Mouse (Mus musculus): Measurements from ENCODE around the gene Iqcc. TPM values are rescaled to one million over a fixed set of nuclear protein-coding genes. Genes with fewer than 3 reads are reported as not detected.

Gene Iqcc
- polyA plus RNA-seq, 1 experiment: 24.7 TPM

DNA sequence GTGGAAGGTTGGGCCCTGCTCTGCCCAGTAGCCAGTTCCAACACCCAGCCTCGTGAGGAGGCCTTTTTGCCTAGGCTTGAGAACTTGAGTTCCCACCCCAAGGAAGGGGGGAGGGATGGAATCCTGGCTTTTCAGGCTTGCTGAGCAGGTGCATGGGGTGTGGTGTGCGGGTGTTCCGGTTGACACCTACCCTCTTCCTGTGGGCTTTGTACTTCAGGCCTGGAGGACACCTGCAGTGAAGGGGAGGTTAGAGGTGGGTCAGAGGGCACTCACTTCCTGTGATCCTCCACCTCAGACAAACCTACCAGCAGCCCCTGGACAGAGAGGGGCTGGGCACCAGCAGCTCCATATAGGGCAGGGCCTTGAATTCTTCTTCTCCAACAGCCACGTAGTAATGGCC, 8.9 kb downstream of the Iqcc start:
- no peak for TF ChIP-seq CTCF (IDR thresholded peaks at IDR 0.05; ENCODE audit: low read depth, low read length)
- TF ChIP-seq EP300 (IDR thresholded peaks at IDR 0.05; ENCODE audit: insufficient read depth, low read depth, low read length): peak; percentile 87
- peaks cover 9% of the 10 kb centered on the region for H3K4me1 ChIP-seq (ENCODE audit: control insufficient read depth, insufficient read depth, low read length)
- H3K27ac ChIP-seq (ENCODE audit: insufficient read depth, low read length): peak overlapping the region; percentile 57
- no peaks in the 10 kb centered on the region for H3K27me3 ChIP-seq (ENCODE audit: control insufficient read depth, insufficient read depth, low read length, poor library complexity, severe bottlenecking)
- H3K36me3 ChIP-seq (ENCODE audit: control insufficient read depth, insufficient read depth, low read length, poor library complexity, severe bottlenecking): peaks cover 11% of the 10 kb centered on the region; the same call in 1 of the 2 replicates
- H3K4me3 ChIP-seq (ENCODE audit: low read depth, low read length): no peak overlapping the region
- no peaks in the 10 kb centered on the region for H3K9me3 ChIP-seq (replicated peaks; ENCODE audit: control insufficient read depth, insufficient read depth, low read length, poor library complexity, severe bottlenecking)
- no peak overlapping the region for H3K9ac ChIP-seq (ENCODE audit: low read depth, poor library complexity, severe bottlenecking)

DNA sequence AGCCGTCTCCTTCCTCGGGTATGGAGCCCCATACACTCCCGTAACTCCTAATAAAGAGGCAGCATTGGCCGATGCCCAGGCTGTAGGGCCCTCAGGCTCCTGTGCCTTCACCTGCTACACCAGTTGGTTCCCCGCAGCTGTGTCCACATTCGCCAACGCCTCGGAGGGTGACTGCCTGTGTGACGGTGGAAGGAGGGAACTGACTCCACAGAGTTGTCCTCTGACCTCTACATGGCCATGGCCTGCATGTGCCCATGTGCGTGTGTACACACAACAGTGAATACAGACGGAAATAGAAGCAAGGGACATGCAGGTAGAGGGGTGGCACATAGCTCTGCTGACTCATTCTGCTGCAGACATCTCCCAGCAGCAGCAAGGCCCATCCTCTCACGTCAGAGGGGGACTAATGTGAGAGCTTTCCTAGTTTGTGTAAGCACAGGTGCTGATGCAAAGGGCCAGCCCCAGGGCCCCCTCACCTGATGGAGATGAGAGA, 9.7 kb downstream of the Iqcc start:
- H3K4me1 ChIP-seq (ENCODE audit: control insufficient read depth, insufficient read depth, low read length): peaks cover 9% of the 10 kb centered on the region
- 0 out of 2 replicates have a peak overlapping the region, but pooled peaks have one; percentile 4 for H3K9ac ChIP-seq (ENCODE audit: low read depth, poor library complexity, severe bottlenecking)
- peak overlapping the region; percentile 31; the same call in 1 of the 2 replicates for H3K27ac ChIP-seq (ENCODE audit: insufficient read depth, low read length)
- no peaks in the 10 kb centered on the region for H3K9me3 ChIP-seq (replicated peaks; ENCODE audit: control insufficient read depth, insufficient read depth, low read length, poor library complexity, severe bottlenecking)
- H3K4me3 ChIP-seq (ENCODE audit: low read depth, low read length): peak overlapping the region; percentile 1; the same call in 1 of the 2 replicates
- TF ChIP-seq POLR2A (IDR thresholded peaks at IDR 0.05; ENCODE audit: insufficient read depth, low read length): no peak
- TF ChIP-seq EP300 (IDR thresholded peaks at IDR 0.05; ENCODE audit: insufficient read depth, low read depth, low read length): no peak
- TF ChIP-seq CTCF (IDR thresholded peaks at IDR 0.05; ENCODE audit: low read depth, low read length): no peak
- H3K36me3 ChIP-seq (ENCODE audit: control insufficient read depth, insufficient read depth, low read length, poor library complexity, severe bottlenecking): peaks cover 11% of the 10 kb centered on the region; the same call in 1 of the 2 replicates
- H3K27me3 ChIP-seq (ENCODE audit: control insufficient read depth, insufficient read depth, low read length, poor library complexity, severe bottlenecking): no peaks in the 10 kb centered on the region

DNA sequence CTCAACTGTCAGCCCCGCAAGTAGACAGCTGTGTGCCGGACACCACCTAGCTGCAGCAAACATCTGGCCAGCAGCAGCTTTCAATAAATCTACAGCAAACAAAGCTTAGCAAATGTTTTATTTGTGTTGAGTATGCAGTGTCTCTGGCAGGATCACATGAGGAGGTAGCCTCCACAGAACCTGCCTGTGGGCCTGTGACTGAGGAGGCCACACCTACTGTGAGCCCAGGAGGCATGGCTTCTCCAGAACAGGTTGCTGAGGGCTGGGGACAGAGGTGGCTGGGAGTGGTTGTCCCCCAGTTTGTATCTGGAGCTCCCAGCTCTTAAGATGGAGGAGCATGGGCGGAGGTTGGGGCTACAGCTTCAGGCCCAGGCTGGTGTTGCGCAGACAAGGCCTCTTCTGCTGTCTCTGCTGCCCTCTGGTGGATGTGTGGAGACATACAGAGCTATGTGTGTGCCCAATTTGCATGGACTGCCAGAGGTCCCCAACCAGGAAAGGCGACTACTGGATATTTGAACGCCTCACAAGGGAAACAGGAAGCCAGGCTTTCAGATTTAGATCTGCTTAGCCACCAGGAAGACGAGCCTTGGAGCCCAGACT, 10.4 kb downstream of the Iqcc start:
- Histone ChIP-seq H3K27me3 (ENCODE audit: control insufficient read depth, insufficient read depth, low read length, poor library complexity, severe bottlenecking) (no peaks in the 10 kb centered on the region), H3K27ac (ENCODE audit: insufficient read depth, low read length) (peak overlapping the region; percentile 31), H3K36me3 (ENCODE audit: control insufficient read depth, insufficient read depth, low read length, poor library complexity, severe bottlenecking) (peaks cover 13% of the 10 kb centered on the region; the same call in 1 of the 2 replicates), H3K4me1 (ENCODE audit: control insufficient read depth, insufficient read depth, low read length) (peaks cover 9% of the 10 kb centered on the region), H3K4me3 (ENCODE audit: low read depth, low read length) (peak overlapping the region; percentile 1; the same call in 1 of the 2 replicates), H3K9me3 (replicated peaks; ENCODE audit: control insufficient read depth, insufficient read depth, low read length, poor library complexity, severe bottlenecking) (no peaks in the 10 kb centered on the region), H3K9ac (ENCODE audit: low read depth, poor library complexity, severe bottlenecking) (no peak overlapping the region)
- no peak for TF ChIP-seq POLR2A (IDR thresholded peaks at IDR 0.05; ENCODE audit: insufficient read depth, low read length)
- TF ChIP-seq CTCF (IDR thresholded peaks at IDR 0.05; ENCODE audit: low read depth, low read length): peak; percentile 98
- TF ChIP-seq EP300 (IDR thresholded peaks at IDR 0.05; ENCODE audit: insufficient read depth, low read depth, low read length): 0 out of 2 replicates have a peak, but pooled peaks have one; percentile 40

DNA sequence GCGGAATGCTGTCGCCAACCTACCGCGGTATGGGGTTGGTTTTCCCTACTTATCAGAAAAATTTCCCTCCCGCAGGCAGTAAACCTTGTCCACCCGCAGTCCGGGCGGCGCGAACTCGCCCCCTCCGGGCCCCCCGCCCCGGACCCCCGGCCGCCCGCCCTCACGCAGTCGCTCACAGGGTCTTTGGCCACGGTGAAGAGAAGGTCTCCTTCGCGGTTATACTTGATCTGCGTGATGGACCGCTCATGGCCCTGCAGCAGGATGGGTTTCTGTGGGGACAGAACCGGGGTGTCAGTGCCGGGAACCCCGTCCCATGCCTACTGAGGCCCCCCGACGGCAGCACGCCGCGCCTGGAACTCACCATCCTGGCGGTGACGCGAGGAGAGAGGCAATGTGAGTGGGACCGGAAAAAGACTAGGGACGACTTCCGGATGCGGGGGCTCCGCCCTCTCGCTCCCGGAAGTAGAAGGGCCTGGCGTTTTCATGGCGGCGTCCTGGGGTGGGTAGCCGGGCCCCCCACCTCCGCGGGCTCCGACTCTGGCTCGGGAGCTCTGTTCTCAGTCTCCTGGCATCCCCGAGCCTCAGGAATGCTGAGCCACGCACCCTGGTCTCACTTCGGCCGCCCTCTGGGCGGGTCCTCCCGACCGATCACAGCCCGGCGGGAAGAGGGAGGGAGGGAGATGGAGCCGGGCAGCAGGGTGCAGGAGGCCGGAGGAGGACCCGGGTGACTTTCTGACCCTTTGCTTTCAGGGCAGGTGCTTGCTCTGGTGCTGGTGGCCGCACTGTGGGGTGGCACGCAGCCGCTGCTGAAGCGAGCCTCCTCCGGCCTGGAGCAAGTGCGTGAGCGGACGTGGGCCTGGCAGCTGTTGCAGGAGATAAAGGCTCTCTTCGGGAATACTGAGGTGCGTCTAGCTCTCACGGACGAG, 18.4 kb downstream of the Iqcc start, which contains the start of the genes Eif3i and Tmem234:
TSS of gene Eif3i (minus strand) at position 416 of the 926 bp plus-strand sequence.
TSS of gene Tmem234 (plus strand) at position 436 of the 926 bp plus-strand sequence.
- Histone ChIP-seq H3K9ac (ENCODE audit: low read depth, poor library complexity, severe bottlenecking) (peak within 1 kb of the TSS; percentile 88), H3K27me3 (ENCODE audit: control insufficient read depth, insufficient read depth, low read length, poor library complexity, severe bottlenecking) (no peaks in the 10 kb centered on the region), H3K36me3 (ENCODE audit: control insufficient read depth, insufficient read depth, low read length, poor library complexity, severe bottlenecking) (peaks cover 21% of the 10 kb centered on the region), H3K27ac (ENCODE audit: insufficient read depth, low read length) (no peak within 1 kb of the TSS), H3K9me3 (replicated peaks; ENCODE audit: control insufficient read depth, insufficient read depth, low read length, poor library complexity, severe bottlenecking) (no peaks in the 10 kb centered on the region), H3K4me1 (ENCODE audit: control insufficient read depth, insufficient read depth, low read length) (no peaks in the 10 kb centered on the region), H3K4me3 (ENCODE audit: low read depth, low read length) (peak within 1 kb of the TSS; percentile 98)
- no peak for TF ChIP-seq EP300 (IDR thresholded peaks at IDR 0.05; ENCODE audit: insufficient read depth, low read depth, low read length)
- TF ChIP-seq POLR2A (IDR thresholded peaks at IDR 0.05; ENCODE audit: insufficient read depth, low read length): peak; percentile 66
- no peak for TF ChIP-seq CTCF (IDR thresholded peaks at IDR 0.05; ENCODE audit: low read depth, low read length)

DNA sequence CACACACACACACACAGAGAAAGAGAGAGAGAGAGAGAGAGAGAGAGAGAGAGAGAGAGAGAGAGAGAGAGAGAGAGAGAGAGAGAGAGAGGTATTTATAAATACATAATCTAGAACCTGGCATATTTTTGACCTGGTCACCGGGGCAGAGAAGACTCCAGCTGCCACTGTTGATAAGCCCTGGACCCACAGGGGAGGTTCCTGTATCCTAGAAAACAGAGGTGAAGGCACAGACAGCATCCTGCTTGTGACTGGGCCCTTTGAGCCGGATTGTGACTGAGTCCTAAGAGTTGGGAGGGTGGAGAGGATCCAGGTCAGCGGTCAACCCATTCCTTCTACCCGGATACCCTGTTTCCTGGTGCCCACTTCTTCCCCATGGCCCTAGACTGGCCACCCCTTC, 30.0 kb downstream of the Iqcc start:
- Histone ChIP-seq H3K4me1 (ENCODE audit: control insufficient read depth, insufficient read depth, low read length) (peaks cover 2% of the 10 kb centered on the region), H3K27me3 (ENCODE audit: control insufficient read depth, insufficient read depth, low read length, poor library complexity, severe bottlenecking) (no peaks in the 10 kb centered on the region), H3K9ac (ENCODE audit: low read depth, poor library complexity, severe bottlenecking) (no peak overlapping the region), H3K4me3 (ENCODE audit: low read depth, low read length) (no peak overlapping the region), H3K9me3 (replicated peaks; ENCODE audit: control insufficient read depth, insufficient read depth, low read length, poor library complexity, severe bottlenecking) (no peaks in the 10 kb centered on the region), H3K27ac (ENCODE audit: insufficient read depth, low read length) (no peak overlapping the region), H3K36me3 (ENCODE audit: control insufficient read depth, insufficient read depth, low read length, poor library complexity, severe bottlenecking) (peaks cover 27% of the 10 kb centered on the region)
- no peak for TF ChIP-seq EP300 (IDR thresholded peaks at IDR 0.05; ENCODE audit: insufficient read depth, low read depth, low read length)
- TF ChIP-seq POLR2A (IDR thresholded peaks at IDR 0.05; ENCODE audit: insufficient read depth, low read length): no peak
- TF ChIP-seq CTCF (IDR thresholded peaks at IDR 0.05; ENCODE audit: low read depth, low read length): no peak

All from ES-Bruce4 (cell line).